Mouse (Mus musculus): ENCODE measurements around the gene Crygn. TPM values are rescaled to one million over a fixed set of nuclear protein-coding genes. Genes with fewer than 3 reads are reported as not detected.

Crygn gene
- total and polyA plus RNA-seq, 3 experiments: 2.0 TPM; not detected in 2

DNA sequence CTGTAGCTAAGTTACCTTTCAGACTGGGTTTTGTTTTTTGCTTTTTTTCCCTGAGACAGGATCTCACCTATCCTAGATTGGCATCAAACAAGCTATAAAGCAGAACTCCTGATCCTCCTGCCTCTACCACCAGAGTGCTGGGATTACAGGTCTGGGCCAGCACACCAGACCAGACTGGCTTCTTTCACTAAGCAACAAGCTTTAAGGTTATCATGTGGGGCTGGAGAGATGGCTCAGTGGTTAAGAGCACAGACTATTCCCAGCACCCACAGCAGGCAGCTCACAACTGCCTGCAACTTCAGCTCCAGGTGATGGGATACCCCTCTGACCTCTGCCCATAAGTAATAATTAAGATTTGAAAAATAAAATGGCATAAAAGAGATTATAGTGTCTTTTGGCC, 21.5 kb upstream of the Crygn start:
- dilution Hi-C loops (cut with MboI; ENCODE audit: extremely low pct_ligation_motif_present, extremely low pct_unique_long_range_greater_than_20kb, low sequenced_read_pairs) (no loop called here), in situ Hi-C loops (cut with MboI; ENCODE audit: low pct_ligation_motif_present, low pct_unique_long_range_greater_than_20kb, low sequenced_read_pairs) (no loop called here)
- Histone ChIP-seq H3K4me3 (replicated peaks in 1 of 3; ENCODE audit: low read depth in 2 of 3, low read length in 2 of 3, poor library complexity in 1 of 3) (no peak overlapping the region), H3K27me3 (replicated peaks) (no peaks in the 10 kb centered on the region), H3K27ac (ENCODE audit: insufficient read depth, low read depth) (no peak overlapping the region), H3K9ac (ENCODE audit: insufficient read depth, low read depth) (no peak overlapping the region), H3K79me2 (replicated peaks; ENCODE audit: control insufficient read depth, extremely low read depth, insufficient read depth, poor library complexity, severe bottlenecking) (no peaks in the 10 kb centered on the region), H3K4me1 (ENCODE audit: control insufficient read depth in 1 of 2, insufficient read depth in 2 of 2) (peaks cover 5 to 17% of the 10 kb centered on the region in 2 experiments; a peak in 2 of 4 replicates), H3K36me3 (replicated peaks in 1 of 2; ENCODE audit: control insufficient read depth in 1 of 2, insufficient read depth in 1 of 2, low read length in 1 of 2) (no peaks in the 10 kb centered on the region), H3K4me2 (ENCODE audit: insufficient read depth, low read depth, poor library complexity, severe bottlenecking) (no peak overlapping the region), H3K9me3 (replicated peaks; ENCODE audit: low read length) (peaks cover 15% of the 10 kb centered on the region)
- DNase-seq (ENCODE audit: extremely low read depth): no peak
- TF ChIP-seq NRF1 (IDR thresholded peaks at IDR 0.05; ENCODE audit: low read depth, low read length) (no peak), MAFK (IDR thresholded peaks at IDR 0.05; ENCODE audit: insufficient replicate concordance, low read length) (no peak), POLR2AphosphoS2 (IDR thresholded peaks at IDR 0.05; ENCODE audit: low read depth, low read length) (no peak), TBP (conservative IDR thresholded peaks at IDR 0.05; ENCODE audit: low read depth, low read length) (no peak), PAX5 (IDR thresholded peaks at IDR 0.05; ENCODE audit: low read length) (no peak), ZNF384 (IDR thresholded peaks at IDR 0.05; ENCODE audit: low read depth, low read length) (no peak)

DNA sequence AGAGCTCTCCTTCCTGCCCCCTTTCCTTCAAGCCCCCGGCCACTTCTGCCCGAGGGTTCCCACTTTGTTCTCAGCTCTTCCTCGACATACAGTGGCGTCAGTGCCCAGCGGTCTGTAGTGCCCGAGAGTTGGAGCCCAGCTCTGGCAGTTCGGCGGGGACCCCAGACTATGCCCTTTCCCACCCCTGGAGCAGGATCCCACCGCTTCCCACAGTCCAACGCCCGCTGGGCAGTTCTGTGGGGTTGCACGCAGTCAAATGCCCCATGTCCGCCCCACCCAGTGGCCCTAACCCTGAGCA, 21.0 kb upstream of the Crygn start:
- in situ Hi-C loops (cut with MboI; ENCODE audit: low pct_ligation_motif_present, low pct_unique_long_range_greater_than_20kb, low sequenced_read_pairs): no loop called here

DNA sequence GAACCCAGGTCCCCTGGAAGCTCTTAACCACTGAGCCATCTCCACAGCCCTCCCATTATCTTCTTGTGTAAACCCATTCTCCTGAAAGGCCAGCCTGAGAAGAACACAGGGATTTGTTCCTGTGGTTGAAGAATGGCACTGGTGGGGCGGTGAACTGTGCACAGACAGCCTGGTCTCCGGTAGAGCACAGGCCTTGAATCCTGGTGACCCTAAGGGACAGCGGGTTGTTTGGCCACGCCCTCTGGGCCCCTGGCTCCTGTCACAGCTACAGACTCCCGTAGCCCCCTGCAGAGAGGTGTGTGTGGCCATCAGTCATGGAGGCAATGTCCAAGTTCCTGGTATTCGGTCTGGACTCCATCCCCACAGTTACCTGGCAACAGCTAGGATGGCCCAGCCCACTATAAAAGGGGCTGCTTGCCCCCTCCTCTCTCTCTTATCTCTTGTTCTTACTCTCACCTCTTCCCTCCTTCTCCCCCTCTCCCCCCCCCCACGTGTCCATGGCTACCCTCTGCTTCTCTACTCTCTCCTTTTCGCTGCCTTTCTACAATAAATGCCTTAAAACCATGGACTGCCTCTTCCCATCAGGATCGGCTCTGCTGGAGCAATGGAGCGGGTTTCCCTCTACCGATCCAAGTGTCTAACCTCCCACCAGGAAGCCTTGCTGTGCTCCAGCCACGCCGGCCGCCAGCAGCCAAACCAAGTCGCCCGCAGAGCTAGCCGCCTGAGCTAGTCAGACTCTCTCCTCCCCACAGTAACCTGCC, 20.5 kb upstream of the Crygn start:
- DNase-seq (ENCODE audit: extremely low read depth): no peak
- Histone ChIP-seq H3K27me3 (replicated peaks) (no peaks in the 10 kb centered on the region), H3K79me2 (replicated peaks; ENCODE audit: control insufficient read depth, extremely low read depth, insufficient read depth, poor library complexity, severe bottlenecking) (no peaks in the 10 kb centered on the region), H3K4me3 (replicated peaks in 1 of 3; ENCODE audit: low read depth in 2 of 3, low read length in 2 of 3, poor library complexity in 1 of 3) (no peak overlapping the region), H3K9ac (ENCODE audit: insufficient read depth, low read depth) (no peak overlapping the region), H3K36me3 (replicated peaks in 1 of 2; ENCODE audit: control insufficient read depth in 1 of 2, insufficient read depth in 1 of 2, low read length in 1 of 2) (no peaks in the 10 kb centered on the region), H3K9me3 (replicated peaks; ENCODE audit: low read length) (peaks cover 7% of the 10 kb centered on the region), H3K4me2 (ENCODE audit: insufficient read depth, low read depth, poor library complexity, severe bottlenecking) (no peak overlapping the region), H3K4me1 (ENCODE audit: control insufficient read depth in 1 of 2, insufficient read depth in 2 of 2) (peaks cover 5 to 17% of the 10 kb centered on the region in 2 experiments; a peak in 2 of 4 replicates), H3K27ac (ENCODE audit: insufficient read depth, low read depth) (no peak overlapping the region)
- dilution Hi-C loops (cut with MboI; ENCODE audit: extremely low pct_ligation_motif_present, extremely low pct_unique_long_range_greater_than_20kb, low sequenced_read_pairs): no loop called here
- TF ChIP-seq JUN (IDR thresholded peaks at IDR 0.05; ENCODE audit: insufficient read depth, low read depth, low read length): no peak
- TF ChIP-seq JUND (conservative IDR thresholded peaks at IDR 0.05; ENCODE audit: low read depth, low read length): no peak
- no peak for TF ChIP-seq CTCF (conservative IDR thresholded peaks at IDR 0.05 in 1 of 2, IDR thresholded peaks at IDR 0.05 in 1 of 2; ENCODE audit: low read depth in 2 of 2, low read length in 2 of 2)
- no peak for TF ChIP-seq MAX (IDR thresholded peaks at IDR 0.05; ENCODE audit: low read length)
- TF ChIP-seq NRF1 (IDR thresholded peaks at IDR 0.05; ENCODE audit: low read depth, low read length): no peak
- no peak for TF ChIP-seq CHD1 (IDR thresholded peaks at IDR 0.05; ENCODE audit: low read depth, low read length)
- no peak for TF ChIP-seq UBTF (IDR thresholded peaks at IDR 0.05; ENCODE audit: low read depth, low read length)
- no peak for TF ChIP-seq USF2 (conservative IDR thresholded peaks at IDR 0.05; ENCODE audit: low read depth, low read length)
- no peak for TF ChIP-seq TCF12 (IDR thresholded peaks at IDR 0.05; ENCODE audit: low read depth, low read length)
- no peak for TF ChIP-seq USF1 (IDR thresholded peaks at IDR 0.05; ENCODE audit: low read depth, low read length)
- TF ChIP-seq HCFC1 (IDR thresholded peaks at IDR 0.05; ENCODE audit: low read depth, low read length): no peak
- in situ Hi-C loops (cut with MboI; ENCODE audit: low pct_ligation_motif_present, low pct_unique_long_range_greater_than_20kb, low sequenced_read_pairs): no loop called here

More for the DNA sequence above, 21.0 kb upstream of the Crygn start:
- DNase-seq (ENCODE audit: extremely low read depth): no peak
- Histone ChIP-seq H3K4me2 (ENCODE audit: insufficient read depth, low read depth, poor library complexity, severe bottlenecking) (no peak overlapping the region), H3K9ac (ENCODE audit: insufficient read depth, low read depth) (no peak overlapping the region), H3K36me3 (replicated peaks in 1 of 2; ENCODE audit: control insufficient read depth in 1 of 2, insufficient read depth in 1 of 2, low read length in 1 of 2) (no peaks in the 10 kb centered on the region), H3K9me3 (replicated peaks; ENCODE audit: low read length) (peaks cover 10% of the 10 kb centered on the region), H3K27me3 (replicated peaks) (no peaks in the 10 kb centered on the region), H3K4me3 (replicated peaks in 1 of 3; ENCODE audit: low read depth in 2 of 3, low read length in 2 of 3, poor library complexity in 1 of 3) (no peak overlapping the region), H3K27ac (ENCODE audit: insufficient read depth, low read depth) (no peak overlapping the region), H3K4me1 (ENCODE audit: control insufficient read depth in 1 of 2, insufficient read depth in 2 of 2) (peaks cover 5 to 17% of the 10 kb centered on the region in 2 experiments; a peak in 2 of 4 replicates), H3K79me2 (replicated peaks; ENCODE audit: control insufficient read depth, extremely low read depth, insufficient read depth, poor library complexity, severe bottlenecking) (no peaks in the 10 kb centered on the region)
- dilution Hi-C loops (cut with MboI; ENCODE audit: extremely low pct_ligation_motif_present, extremely low pct_unique_long_range_greater_than_20kb, low sequenced_read_pairs): no loop called here
- TF ChIP-seq NRF1 (IDR thresholded peaks at IDR 0.05; ENCODE audit: low read depth, low read length): no peak
- no peak for TF ChIP-seq USF1 (IDR thresholded peaks at IDR 0.05; ENCODE audit: low read depth, low read length)
- TF ChIP-seq IRF4 (IDR thresholded peaks at IDR 0.05; ENCODE audit: low read depth, low read length): no peak
- TF ChIP-seq NELFE (IDR thresholded peaks at IDR 0.05; ENCODE audit: low read depth, low read length): no peak
- no peak for TF ChIP-seq SMC3 (IDR thresholded peaks at IDR 0.05; ENCODE audit: low read depth, low read length)
- TF ChIP-seq HCFC1 (IDR thresholded peaks at IDR 0.05; ENCODE audit: low read depth, low read length): no peak
- no peak for TF ChIP-seq JUN (IDR thresholded peaks at IDR 0.05; ENCODE audit: insufficient read depth, low read depth, low read length)
- TF ChIP-seq SIN3A (IDR thresholded peaks at IDR 0.05; ENCODE audit: low read length): no peak
- no peak for TF ChIP-seq KAT2A (IDR thresholded peaks at IDR 0.05; ENCODE audit: insufficient replicate concordance, low read length)
- TF ChIP-seq ZMIZ1 (IDR thresholded peaks at IDR 0.05; ENCODE audit: low read depth, low read length): no peak
- TF ChIP-seq BHLHE40 (IDR thresholded peaks at IDR 0.05; ENCODE audit: low read depth, low read length): no peak
- no peak for TF ChIP-seq MYC (IDR thresholded peaks at IDR 0.05; ENCODE audit: low read depth, low read length)
- TF ChIP-seq MXI1 (IDR thresholded peaks at IDR 0.05; ENCODE audit: low read depth, low read length): no peak
- no peak for TF ChIP-seq ZKSCAN1 (IDR thresholded peaks at IDR 0.05; ENCODE audit: borderline replicate concordance, low read depth, low read length)
